Mouse (Mus musculus): ENCODE data around the gene Nhsl1. TPM values are rescaled to one million over a fixed set of nuclear protein-coding genes. Genes with fewer than 3 reads are reported as not detected.
A peak's percentile ranks its signal among the peaks of the same experiment; 100 is the strongest.

Gene Nhsl1
- polyA plus RNA-seq, 1 experiment from 2014 or later, result 1.9 TPM

DNA sequence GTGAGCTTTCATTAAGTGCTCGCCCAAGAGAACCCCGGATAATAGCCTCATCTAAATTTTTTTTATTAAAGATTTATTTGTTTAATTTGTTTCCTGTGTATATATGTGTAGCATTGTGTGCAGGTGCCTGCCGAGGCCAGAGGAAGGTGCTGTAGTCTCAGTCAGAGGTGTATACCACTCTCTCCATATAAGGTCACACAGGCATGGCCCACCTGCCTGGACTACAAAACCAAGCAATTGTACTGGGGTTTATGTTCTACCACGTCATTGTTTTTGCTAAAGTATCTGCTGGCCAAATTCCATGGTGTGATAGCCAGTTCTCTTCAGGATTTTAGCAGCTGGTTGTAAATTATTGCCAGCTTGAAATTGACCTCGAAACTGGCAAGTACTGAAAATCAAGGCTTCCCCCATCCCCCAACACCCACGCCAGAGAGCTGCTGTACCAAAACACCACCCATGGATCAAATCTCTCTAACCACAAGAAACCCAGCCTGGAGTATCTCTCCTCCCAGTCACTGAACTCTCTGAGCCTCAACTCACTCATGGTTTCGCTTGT lies 81.4 kb downstream of the Nhsl1 start:
- H3K4me2 ChIP-seq (replicated peaks; ENCODE audit: low read depth, low read length), result no peak overlapping the region
- H3K27ac ChIP-seq (ENCODE audit: low read length), result no peak overlapping the region
- no peaks in the 10 kb centered on the region for H3K4me1 ChIP-seq (ENCODE audit: insufficient read depth, low read depth, low read length)
- 59% methylated on average over 7 of the region's 7 CpGs for WGBS
- H3K27me3 ChIP-seq (replicated peaks; ENCODE audit: insufficient read depth, low read length), result no peaks in the 10 kb centered on the region
- H3K36me3 ChIP-seq (ENCODE audit: insufficient read depth, low read length), result no peaks in the 10 kb centered on the region
- ATAC-seq, result no peak
- no peak overlapping the region for H3K9ac ChIP-seq (replicated peaks; ENCODE audit: low read depth)
- no peak for DNase-seq (ENCODE audit: low spot score)
- H3K9me3 ChIP-seq (ENCODE audit: low read length), result no peaks in the 10 kb centered on the region
- no peak overlapping the region for H3K4me3 ChIP-seq (ENCODE audit: low read depth, low read length)
- TF ChIP-seq CTCF (IDR thresholded peaks at IDR 0.05), result peak; percentile 15; the same call in 1 of the 2 replicates
- no peak for TF ChIP-seq EP300 (IDR thresholded peaks at IDR 0.05)

DNA sequence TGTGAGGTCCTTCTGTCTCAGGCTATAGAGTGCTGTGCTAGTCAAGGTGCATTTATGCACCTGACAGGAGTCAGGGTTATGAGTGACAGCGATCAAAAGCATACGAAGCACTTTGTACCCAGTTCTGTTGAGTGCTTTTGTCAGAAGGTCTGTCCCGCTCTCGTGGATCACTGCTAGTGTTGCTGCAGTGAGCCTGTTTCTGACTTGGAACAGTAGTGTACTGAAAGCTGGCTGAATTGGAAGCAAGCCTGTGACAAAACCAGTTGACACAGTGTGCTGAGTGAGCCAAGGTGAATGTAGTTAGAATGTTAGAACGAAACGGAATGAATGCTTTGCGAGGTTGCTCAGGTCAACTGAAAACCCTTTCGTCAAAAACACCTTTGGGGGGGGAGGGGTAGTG lies 82.2 kb downstream of the Nhsl1 start:
- Histone ChIP-seq H3K4me1 (ENCODE audit: insufficient read depth, low read depth, low read length) (no peaks in the 10 kb centered on the region), H3K36me3 (ENCODE audit: insufficient read depth, low read length) (no peaks in the 10 kb centered on the region), H3K27ac (ENCODE audit: low read length) (no peak overlapping the region), H3K4me3 (ENCODE audit: low read depth, low read length) (no peak overlapping the region), H3K9ac (replicated peaks; ENCODE audit: low read depth) (no peak overlapping the region), H3K27me3 (replicated peaks; ENCODE audit: insufficient read depth, low read length) (no peaks in the 10 kb centered on the region), H3K4me2 (replicated peaks; ENCODE audit: low read depth, low read length) (no peak overlapping the region), H3K9me3 (ENCODE audit: low read length) (no peaks in the 10 kb centered on the region)
- WGBS, result 69% methylated on average over 8 of the region's 8 CpGs
- TF ChIP-seq CTCF (IDR thresholded peaks at IDR 0.05), result no peak
- no peak for TF ChIP-seq EP300 (IDR thresholded peaks at IDR 0.05)
- ATAC-seq (no peak), DNase-seq (ENCODE audit: low spot score) (no peak)

DNA sequence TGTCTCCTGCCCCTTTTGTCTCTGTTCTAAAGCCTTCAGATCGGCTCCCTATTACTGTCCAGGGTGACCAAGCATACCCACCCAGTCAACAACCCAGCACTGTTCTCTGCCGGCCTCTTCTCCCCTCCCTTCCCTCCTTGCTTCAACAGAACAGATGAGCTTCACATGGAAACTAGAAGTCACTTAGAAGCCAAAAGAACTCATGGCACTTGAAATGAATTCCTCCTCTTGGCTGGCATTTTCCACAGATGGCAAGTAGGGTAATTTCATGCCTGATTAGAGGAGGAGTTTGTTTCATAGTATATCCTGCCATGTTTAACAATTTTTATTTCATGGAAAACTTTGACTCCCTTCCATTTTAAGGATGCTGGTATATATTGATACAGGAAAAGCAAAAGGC lies 85.2 kb downstream of the Nhsl1 start:
- no peak for DNase-seq (ENCODE audit: low spot score)
- 61% methylated on average over 2 of the region's 2 CpGs for WGBS

DNA sequence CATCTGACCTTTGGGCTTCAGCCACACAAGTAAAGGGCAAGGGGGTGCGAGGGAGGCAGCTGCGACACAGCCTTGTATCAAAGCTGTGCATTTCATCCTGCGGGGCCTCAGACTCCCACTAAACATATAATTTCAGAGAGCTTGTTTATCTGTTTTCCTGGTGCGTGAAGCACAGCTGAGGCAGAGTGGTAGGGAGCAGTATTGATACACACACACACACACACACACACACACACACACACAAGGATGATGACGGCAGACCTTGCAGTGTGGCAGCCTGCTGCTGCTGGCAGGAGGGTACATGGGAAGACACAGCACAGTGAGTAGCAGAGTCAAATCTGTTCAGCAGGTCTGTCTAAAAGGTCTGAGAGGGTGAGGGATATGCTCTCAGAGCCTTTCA lies 85.9 kb downstream of the Nhsl1 start:
- Histone ChIP-seq H3K4me3 (ENCODE audit: low read depth, low read length) (no peak overlapping the region), H3K4me1 (ENCODE audit: insufficient read depth, low read depth, low read length) (peaks cover 14% of the 10 kb centered on the region; the same call in 1 of the 2 replicates), H3K27me3 (replicated peaks; ENCODE audit: insufficient read depth, low read length) (no peaks in the 10 kb centered on the region), H3K27ac (ENCODE audit: low read length) (no peak overlapping the region), H3K4me2 (replicated peaks; ENCODE audit: low read depth, low read length) (no peak overlapping the region), H3K9me3 (ENCODE audit: low read length) (no peaks in the 10 kb centered on the region), H3K36me3 (ENCODE audit: insufficient read depth, low read length) (no peaks in the 10 kb centered on the region), H3K9ac (replicated peaks; ENCODE audit: low read depth) (no peak overlapping the region)
- 61% methylated on average over 5 of the region's 5 CpGs for WGBS
- ATAC-seq (no peak), DNase-seq (ENCODE audit: low spot score) (no peak)
- TF ChIP-seq EP300 (IDR thresholded peaks at IDR 0.05) (no peak), CTCF (IDR thresholded peaks at IDR 0.05) (no peak)

More for the DNA sequence above, 85.2 kb downstream of the Nhsl1 start:
- H3K4me3 ChIP-seq (ENCODE audit: low read depth, low read length), result no peak overlapping the region
- H3K9me3 ChIP-seq (ENCODE audit: low read length), result no peaks in the 10 kb centered on the region
- no peak for ATAC-seq
- H3K9ac ChIP-seq (replicated peaks; ENCODE audit: low read depth), result no peak overlapping the region
- H3K27me3 ChIP-seq (replicated peaks; ENCODE audit: insufficient read depth, low read length), result no peaks in the 10 kb centered on the region
- H3K27ac ChIP-seq (ENCODE audit: low read length), result no peak overlapping the region
- TF ChIP-seq CTCF (IDR thresholded peaks at IDR 0.05) (no peak), EP300 (IDR thresholded peaks at IDR 0.05) (no peak)
- peaks cover 14% of the 10 kb centered on the region; the same call in 1 of the 2 replicates for H3K4me1 ChIP-seq (ENCODE audit: insufficient read depth, low read depth, low read length)
- no peak overlapping the region for H3K4me2 ChIP-seq (replicated peaks; ENCODE audit: low read depth, low read length)
- H3K36me3 ChIP-seq (ENCODE audit: insufficient read depth, low read length), result no peaks in the 10 kb centered on the region

DNA sequence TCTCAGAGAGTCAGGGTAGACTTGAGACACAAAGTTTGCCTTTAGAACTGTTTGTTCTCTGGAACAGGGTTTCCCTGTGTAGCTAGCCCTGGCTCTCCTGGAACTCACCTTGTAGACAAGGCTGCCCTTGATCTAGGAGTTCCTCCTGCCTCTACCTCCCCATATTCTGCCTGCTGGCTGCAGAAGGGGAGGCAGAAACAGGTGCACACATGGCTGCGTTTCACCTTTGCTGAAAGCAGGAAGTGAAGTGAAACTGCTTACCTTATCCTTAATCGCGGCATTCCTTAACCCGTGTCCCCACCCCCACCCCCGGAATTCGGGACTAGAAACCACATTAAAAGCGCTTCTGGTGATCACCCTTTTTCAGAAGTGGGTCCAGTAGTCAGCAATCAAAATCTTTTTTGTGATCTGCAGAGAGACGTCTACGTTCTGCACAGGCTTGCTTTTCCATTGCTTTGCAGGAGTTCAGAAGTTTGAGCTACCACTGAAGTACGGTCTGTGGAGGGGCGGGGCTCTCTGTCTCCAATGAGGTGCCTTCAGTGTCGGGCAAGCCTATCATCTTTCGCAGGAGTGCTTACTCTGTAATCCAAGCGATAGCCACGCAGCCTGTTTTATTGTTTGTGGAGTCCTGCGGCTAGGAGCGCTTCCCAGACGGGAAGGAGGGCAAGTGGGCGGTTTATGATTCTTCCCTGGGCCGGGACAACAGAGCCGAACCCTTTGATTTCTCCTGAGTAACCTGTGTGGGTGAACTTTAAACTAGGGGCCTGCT lies 88.5 kb downstream of the Nhsl1 start:
- peak overlapping the region; percentile 77 for H3K4me2 ChIP-seq (replicated peaks; ENCODE audit: low read depth, low read length)
- H3K9ac ChIP-seq (replicated peaks; ENCODE audit: low read depth), result peak overlapping the region; percentile 44
- no peaks in the 10 kb centered on the region for H3K27me3 ChIP-seq (replicated peaks; ENCODE audit: insufficient read depth, low read length)
- peak; percentile 93 for DNase-seq (ENCODE audit: low spot score)
- TF ChIP-seq EP300 (IDR thresholded peaks at IDR 0.05) (no peak), CTCF (IDR thresholded peaks at IDR 0.05) (no peak)
- WGBS, result 2% methylated on average over 21 of the region's 21 CpGs
- peaks cover 14% of the 10 kb centered on the region; the same call in 1 of the 2 replicates for H3K4me1 ChIP-seq (ENCODE audit: insufficient read depth, low read depth, low read length)
- no peaks in the 10 kb centered on the region for H3K36me3 ChIP-seq (ENCODE audit: insufficient read depth, low read length)
- peak overlapping the region; percentile 21; the same call in 1 of the 2 replicates for H3K27ac ChIP-seq (ENCODE audit: low read length)
- H3K4me3 ChIP-seq (ENCODE audit: low read depth, low read length), result peak overlapping the region; percentile 43
- peak; percentile 98 for ATAC-seq
- H3K9me3 ChIP-seq (ENCODE audit: low read length), result no peaks in the 10 kb centered on the region

DNA sequence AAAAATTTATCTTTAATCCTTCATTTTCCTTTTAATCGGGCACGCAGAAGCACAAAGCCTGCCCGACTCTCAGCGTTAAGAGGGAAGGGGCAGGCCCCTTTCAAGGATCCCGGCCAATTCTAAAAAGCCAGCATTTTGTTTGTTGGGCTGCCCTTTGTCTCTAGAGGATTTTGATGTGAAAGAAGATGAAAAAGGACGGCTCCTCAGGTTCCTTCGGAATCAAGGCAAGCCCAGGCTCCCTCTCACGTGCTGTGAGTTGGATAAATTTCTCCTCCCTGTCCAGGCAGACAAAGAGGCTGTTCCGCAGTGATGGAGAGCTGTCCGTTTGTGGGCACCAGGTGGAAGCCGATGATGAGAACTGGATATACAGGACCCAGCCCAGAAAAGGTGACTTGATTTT lies 89.3 kb downstream of the Nhsl1 start:
- WGBS, result 12% methylated on average over 11 of the region's 11 CpGs
- H3K9ac ChIP-seq (replicated peaks; ENCODE audit: low read depth), result 0 out of 2 replicates have a peak overlapping the region, but pooled peaks have one; percentile 44
- peaks cover 14% of the 10 kb centered on the region; the same call in 1 of the 2 replicates for H3K4me1 ChIP-seq (ENCODE audit: insufficient read depth, low read depth, low read length)
- no peaks in the 10 kb centered on the region for H3K36me3 ChIP-seq (ENCODE audit: insufficient read depth, low read length)
- H3K9me3 ChIP-seq (ENCODE audit: low read length), result no peaks in the 10 kb centered on the region
- H3K4me2 ChIP-seq (replicated peaks; ENCODE audit: low read depth, low read length), result peak overlapping the region; percentile 77
- TF ChIP-seq EP300 (IDR thresholded peaks at IDR 0.05) (no peak), CTCF (IDR thresholded peaks at IDR 0.05) (no peak)
- no peak for DNase-seq (ENCODE audit: low spot score)
- 0 out of 2 replicates have a peak overlapping the region, but pooled peaks have one; percentile 21 for H3K27ac ChIP-seq (ENCODE audit: low read length)
- ATAC-seq, result no peak
- H3K4me3 ChIP-seq (ENCODE audit: low read depth, low read length), result peak overlapping the region; percentile 43; the same call in 1 of the 2 replicates
- no peaks in the 10 kb centered on the region for H3K27me3 ChIP-seq (replicated peaks; ENCODE audit: insufficient read depth, low read length)
